Mouse (Mus musculus) heart, postnatal 0 days (tissue): ENCODE data around the gene Hnrnpa1. TPM values are rescaled to one million over a fixed set of nuclear protein-coding genes. Genes with fewer than 3 reads are reported as not detected.

Experiments
- ATAC-seq: fragments of 200-750 bp; cut with Nextera tagmentation; 2 replicates; pipeline ENCODE4 v1.8.0; 2017; ENCODE audit warnings: low read depth, moderate number of reproducible peaks, moderate library complexity; ENCODE audit not compliant: insufficient read depth
- DNase-seq: peaks from one replicate; pipeline ENCODE4 v3.0.0-alpha.2; 2016; ENCODE audit warnings: low spot score
- H3K27ac ChIP-seq: fragments of 300-500 bp; sonication (generic); 2 replicates; pipeline ENCODE4 v1.5.1; 2014; ENCODE audit warnings: low read depth, mild to moderate bottlenecking
- H3K27me3 ChIP-seq: fragments of 300-500 bp; sonication (generic); 2 replicates; pipeline ENCODE4 v1.6.1; 2014; ENCODE audit warnings: low read length, mixed read lengths; ENCODE audit not compliant: control insufficient read depth, insufficient read depth
- H3K36me3 ChIP-seq: fragments of 300-500 bp; sonication (generic); replicated peaks from 2 replicates; pipeline ENCODE4 v1.6.1; 2014; ENCODE audit warnings: low read length, mixed read lengths; ENCODE audit not compliant: control insufficient read depth, insufficient read depth
- H3K4me1 ChIP-seq: fragments of 300-500 bp; sonication (generic); 2 replicates; pipeline ENCODE4 v1.6.1; 2014; ENCODE audit warnings: antibody characterized with exemption; ENCODE audit not compliant: control insufficient read depth, insufficient read depth
- H3K4me2 ChIP-seq: fragments of 300-500 bp; sonication (generic); 2 replicates; pipeline ENCODE4 v1.6.1; 2014; ENCODE audit warnings: low read depth, mild to moderate bottlenecking, low read length, moderate library complexity
- H3K4me3 ChIP-seq: fragments of 300-500 bp; sonication (generic); 2 replicates; pipeline ENCODE4 v1.5.1; 2014; ENCODE audit warnings: low read depth, low read length
- H3K9ac ChIP-seq: fragments of 300-500 bp; sonication (generic); replicated peaks from 2 replicates; pipeline ENCODE4 v1.6.1; 2014; ENCODE audit warnings: low read depth, low read length, mixed read lengths
- H3K9me3 ChIP-seq: fragments of 300-500 bp; sonication (generic); replicated peaks from 2 replicates; pipeline ENCODE4 v1.6.1; 2016; ENCODE audit warnings: low read length; ENCODE audit not compliant: control insufficient read depth
- CTCF ChIP-seq: IDR thresholded peaks from 2 replicates; pipeline ENCODE4 v1.5.1; 2016; ENCODE audit warnings: antibody characterized with exemption, control low read depth, low read depth
- EP300 ChIP-seq: IDR thresholded peaks from 2 replicates; pipeline ENCODE4 v1.6.1; 2016; ENCODE audit warnings: antibody characterized with exemption, low read depth
- WGBS: fragments of 180-500 bp; shearing (Covaris S2); extraction: QIAGEN DNeasy Blood & Tissue Kit; methylation state at CpG from one replicate; pipeline ENCODE4 v1.1.7; 2014; 5-methylcytosine and 5-hydroxymethylcytosine counted together
- microRNA counts: library from miRNA; unstranded; fragments of <30 nt; microRNA quantifications from one replicate; lab custom pipeline; 2015
- microRNA-seq: library from miRNA; unstranded; fragments of <30 nt; microRNA quantifications from one replicate; pipeline ENCODE4, GENCODE M21; 2016
- polyA plus RNA-seq: library from polyadenylated mRNA; unstranded; fragments of >200 nt; fragmentation: Nextera tagmentation; extraction: Ambion mirVana; gene quantifications from 2 replicates; pipeline ENCODE4 v1.2.1, GENCODE M21; 2015
- total RNA-seq: library from RNA; depleted of rRNA; stranded (reverse); fragments of >200 nt; gene quantifications from 2 replicates; pipeline ENCODE4 v1.2.3, GENCODE M21; 2014; ENCODE audit warnings: low replicate concordance; rRNA removed

The Hnrnpa1 gene
- total and polyA plus RNA-seq, 2 experiments from 2014 or later: 37.0 to 284 TPM

DNA sequence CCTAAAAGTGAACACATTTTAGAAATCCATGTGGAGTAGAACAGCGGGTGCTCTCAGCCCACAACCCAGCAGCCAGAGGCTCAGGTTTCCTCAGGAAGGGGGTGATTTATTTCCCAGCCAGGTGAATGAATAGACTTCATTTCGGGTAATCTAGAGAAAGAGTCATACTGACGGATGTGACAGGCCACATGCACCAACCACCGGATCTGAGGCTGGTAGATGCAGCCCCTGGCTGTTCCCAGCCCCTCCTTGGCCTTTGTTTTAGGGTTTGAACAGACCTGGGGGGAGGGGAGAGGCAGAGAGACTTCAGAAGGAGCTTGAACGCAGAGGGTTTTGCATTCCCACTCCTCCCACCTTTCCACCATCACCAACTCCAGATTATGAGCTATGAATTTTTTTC lies 55.6 kb downstream of the Hnrnpa1 start:
- no peak for TF ChIP-seq EP300
- no peak for TF ChIP-seq CTCF
- Histone ChIP-seq H3K36me3 (peaks cover 73% of the 10 kb centered on the region), H3K9ac (no peak overlapping the region), H3K4me3 (no peak overlapping the region), H3K9me3 (no peaks in the 10 kb centered on the region), H3K4me1 (peaks cover 11% of the 10 kb centered on the region; the same call in 1 of the 2 replicates), H3K27me3 (no peaks in the 10 kb centered on the region), H3K27ac (no peak overlapping the region), H3K4me2 (no peak overlapping the region)
- WGBS: 39% methylated on average over 5 of the region's 5 CpGs
- DNase-seq (no peak), ATAC-seq (no peak)

MicroRNAs encoded within 50 kb of the gene (microRNA counts, 519-probe panel; counts per million panel counts)
- microRNA mmu-miR-148b (lab: Ali Mortazavi, UCI): 5,352 counts per million, percentile 68 among the panel's probes with 10 or more counts

Small RNA genes lying within 50 kb of the gene (microRNA-seq; reads per million reads assigned to microRNA genes)
- gene Mir148b: 293 reads per million, percentile 69 among the genes with 10 or more reads in this experiment

Other genes starting within 250 kb of the Hnrnpa1 start
- not detected in 2 replicates for gene Hoxc8, start 249.8 kb upstream of the Hnrnpa1 start, total RNA-seq
- not detected in 2 replicates for gene Hoxc8, start 249.8 kb upstream of the Hnrnpa1 start, polyA plus RNA-seq
- not detected in 2 replicates for gene Hoxc6, start 242.2 kb upstream of the Hnrnpa1 start, total RNA-seq
- gene Hoxc6, start 242.2 kb upstream of the Hnrnpa1 start, polyA plus RNA-seq: 0.12 TPM in 1 of 2 replicates, not detected in the other
- gene Hoxc4, start 221.5 kb upstream of the Hnrnpa1 start, total RNA-seq: not detected in 2 replicates
- gene Hoxc4, start 221.5 kb upstream of the Hnrnpa1 start, polyA plus RNA-seq: 0.16 TPM in 1 of 2 replicates, not detected in the other
- 15.7 and 18.2 TPM in 2 replicates for gene Smug1, start 73.3 kb upstream of the Hnrnpa1 start, total RNA-seq
- gene Smug1, start 73.3 kb upstream of the Hnrnpa1 start, polyA plus RNA-seq: 10.0 and 10.1 TPM in 2 replicates
- 54.1 and 81.6 TPM in 2 replicates for gene Cbx5, start 616 bp upstream of the Hnrnpa1 start, total RNA-seq
- gene Cbx5, start 616 bp upstream of the Hnrnpa1 start, polyA plus RNA-seq: 41.5 and 42.1 TPM in 2 replicates
- 1.9 and 2.5 TPM in 2 replicates for gene Nfe2, start 18.0 kb downstream of the Hnrnpa1 start, total RNA-seq
- 0.93 and 1.2 TPM in 2 replicates for gene Nfe2, start 18.0 kb downstream of the Hnrnpa1 start, polyA plus RNA-seq
- 109 and 117 TPM in 2 replicates for gene Copz1, start 32.3 kb downstream of the Hnrnpa1 start, total RNA-seq
- gene Copz1, start 32.3 kb downstream of the Hnrnpa1 start, polyA plus RNA-seq: 124 TPM in 2 replicates
- gene Gpr84, start 70.2 kb downstream of the Hnrnpa1 start, total RNA-seq: not detected in 2 replicates
- gene Gpr84, start 70.2 kb downstream of the Hnrnpa1 start, polyA plus RNA-seq: 0.10 TPM in 1 of 2 replicates, not detected in the other
- gene Zfp385a, start 99.7 kb downstream of the Hnrnpa1 start, total RNA-seq: 5.4 and 7.9 TPM in 2 replicates
- gene Zfp385a, start 99.7 kb downstream of the Hnrnpa1 start, polyA plus RNA-seq: 4.5 and 5.5 TPM in 2 replicates
- gene Itga5, start 126.3 kb downstream of the Hnrnpa1 start, total RNA-seq: 83.3 and 85.4 TPM in 2 replicates
- 44.3 and 47.5 TPM in 2 replicates for gene Itga5, start 126.3 kb downstream of the Hnrnpa1 start, polyA plus RNA-seq
- gene Gtsf1, start 190.0 kb downstream of the Hnrnpa1 start, total RNA-seq: 9.9 TPM in 1 of 2 replicates, not detected in the other
- gene Gtsf1, start 190.0 kb downstream of the Hnrnpa1 start, polyA plus RNA-seq: 11.4 and 13.7 TPM in 2 replicates
- not detected in 2 replicates for gene Gtsf2, start 208.0 kb downstream of the Hnrnpa1 start, total RNA-seq
- not detected in 2 replicates for gene Gtsf2, start 208.0 kb downstream of the Hnrnpa1 start, polyA plus RNA-seq
- gene Nckap1l, start 213.4 kb downstream of the Hnrnpa1 start, total RNA-seq: 1.7 and 3.4 TPM in 2 replicates
- 0.93 and 0.97 TPM in 2 replicates for gene Nckap1l, start 213.4 kb downstream of the Hnrnpa1 start, polyA plus RNA-seq